ENCODE assay signal across 18 mouse cellular contexts in genomic region chr2:22156576-22156975, GRCm38 (mm10).
DNase-seq lines count a peak whose midpoint lies in the region; ATAC-seq lines count a peak whose summit lies in the region.
"Had no signal": no experiment of that assay in that cellular context is flagged by ENCODE, and none has a peak within 500 bp of the region (broad histone marks: within the 10 kb centered on the region; RNA-seq: fewer than 3 reads in every experiment).

No protein-coding gene starts in this region.

- no peaks in the 10 kb centered on the region for H3K36me3 ChIP-seq in neural tube, embryonic 12.5 days
- H3K36me3 ChIP-seq in hindbrain, embryonic 16.5 days (ENCODE audit: control insufficient read depth, insufficient read depth, low read length), result no peaks in the 10 kb centered on the region
- H3K36me3 ChIP-seq in intestine, embryonic 15.5 days, result no peaks in the 10 kb centered on the region
- H3K36me3 ChIP-seq: heart, embryonic 15.5 days; limb, embryonic 12.5 days; liver, embryonic 15.5 days had no signal

- H3K27ac ChIP-seq in neural tube, embryonic 12.5 days, result no peak overlapping the region
- H3K27ac ChIP-seq in hindbrain, embryonic 16.5 days (ENCODE audit: low read depth, low read length), result no peak overlapping the region
- no peak overlapping the region for H3K27ac ChIP-seq in intestine, embryonic 15.5 days
- H3K27ac ChIP-seq: heart, embryonic 15.5 days; kidney, postnatal 0 days; limb, embryonic 12.5 days; liver, embryonic 15.5 days had no signal

- peak; percentile 63 for ATAC-seq in neural tube, embryonic 12.5 days (ENCODE audit: low FRiP score, low read depth)
- ATAC-seq in hindbrain, embryonic 16.5 days, result peak; percentile 65
- no peak for ATAC-seq in intestine, embryonic 15.5 days
- ATAC-seq: lung, postnatal 0 days had no signal

- no peaks in the 10 kb centered on the region for H3K9me3 ChIP-seq in neural tube, embryonic 12.5 days
- H3K9me3 ChIP-seq in hindbrain, embryonic 16.5 days (ENCODE audit: control insufficient read depth, low read length), result no peaks in the 10 kb centered on the region
- no peaks in the 10 kb centered on the region for H3K9me3 ChIP-seq in intestine, embryonic 15.5 days
- H3K9me3 ChIP-seq: heart, embryonic 15.5 days; limb, embryonic 12.5 days; liver, embryonic 15.5 days had no signal

- H3K4me2 ChIP-seq in neural tube, embryonic 12.5 days (replicated peaks), result no peak overlapping the region
- no peak overlapping the region for H3K4me2 ChIP-seq in hindbrain, embryonic 16.5 days (ENCODE audit: low read length)
- H3K4me2 ChIP-seq in intestine, embryonic 15.5 days (replicated peaks), result no peak overlapping the region
- H3K4me2 ChIP-seq: heart, embryonic 15.5 days; limb, embryonic 12.5 days; liver, embryonic 15.5 days had no signal

- peak; percentile 5 for DNase-seq in kidney, adult 11 months
- no peak for DNase-seq in kidney, postnatal 14 days
- no peak for DNase-seq in neural tube, embryonic 10.5 days (ENCODE audit: extremely low spot score, low spot score)
- peak; percentile 9 for DNase-seq in retina, postnatal 1 day
- no peak for DNase-seq in T-cell, adult 2 months (ENCODE audit: low spot score)
- DNase-seq: cerebellum, postnatal 10 days; heart, adult 18-20 months; right cerebral cortex, postnatal 4 days; thymus, postnatal 4 days had no signal

- no peaks in the 10 kb centered on the region for H3K27me3 ChIP-seq in neural tube, embryonic 12.5 days (replicated peaks)
- no peaks in the 10 kb centered on the region for H3K27me3 ChIP-seq in hindbrain, embryonic 16.5 days (replicated peaks; ENCODE audit: control insufficient read depth, insufficient read depth, low read length)
- no peaks in the 10 kb centered on the region for H3K27me3 ChIP-seq in intestine, embryonic 15.5 days (replicated peaks)
- H3K27me3 ChIP-seq: heart, embryonic 15.5 days; limb, embryonic 12.5 days; liver, embryonic 15.5 days had no signal

- 63% methylated on average over 2 of the region's 2 CpGs for WGBS in neural tube, embryonic 12.5 days
- 37% methylated on average over 2 of the region's 2 CpGs for WGBS in hindbrain, embryonic 16.5 days
- 79% methylated on average over 2 of the region's 2 CpGs for WGBS in intestine, embryonic 15.5 days

- H3K4me3 ChIP-seq in neural tube, embryonic 12.5 days, result no peak overlapping the region
- H3K4me3 ChIP-seq in hindbrain, embryonic 16.5 days (ENCODE audit: low read length), result no peak overlapping the region
- no peak overlapping the region for H3K4me3 ChIP-seq in intestine, embryonic 15.5 days (replicated peaks)
- H3K4me3 ChIP-seq: heart, embryonic 15.5 days; limb, embryonic 12.5 days; liver, embryonic 15.5 days; myocyte had no signal

- no peaks in the 10 kb centered on the region for H3K4me1 ChIP-seq in neural tube, embryonic 12.5 days
- no peaks in the 10 kb centered on the region for H3K4me1 ChIP-seq in hindbrain, embryonic 16.5 days (ENCODE audit: control insufficient read depth, insufficient read depth, low read depth, low read length)
- H3K4me1 ChIP-seq in intestine, embryonic 15.5 days (replicated peaks), result no peaks in the 10 kb centered on the region
- H3K4me1 ChIP-seq: heart, embryonic 15.5 days; limb, embryonic 12.5 days; liver, embryonic 15.5 days had no signal

- H3K9ac ChIP-seq in neural tube, embryonic 12.5 days, result no peak overlapping the region
- no peak overlapping the region for H3K9ac ChIP-seq in hindbrain, embryonic 16.5 days (ENCODE audit: low read depth, low read length)
- no peak overlapping the region for H3K9ac ChIP-seq in intestine, embryonic 15.5 days
- H3K9ac ChIP-seq: heart, embryonic 15.5 days; limb, embryonic 12.5 days; liver, embryonic 15.5 days had no signal

Comparison
In these comparisons a context has a peak if more than half of its experiments do, and no peak if none do; other contexts are left out.
1. DNase-seq: peak in kidney, adult 11 months (single experiment) and retina, postnatal 1 day (single experiment); none in kidney, postnatal 14 days (single experiment), neural tube, embryonic 10.5 days (single experiment) and T-cell, adult 2 months (single experiment).